Mouse (Mus musculus): ENCODE measurements around the gene Cops6. TPM values are rescaled to one million over a fixed set of nuclear protein-coding genes. Genes with fewer than 3 reads are reported as not detected.

Gene Cops6
- 100 to 1,000 TPM; 199 to 212 (median 207) TPM for polyA plus RNA-seq (2017; shearing (Covaris generic))

GRCm38 (mm10) chr5:138160842-138161665, at the start of gene Cops6:
TSS of gene Cops6 (plus strand) at chr5:138161071.
- peak; percentile 98 for ATAC-seq

- ATAC-seq: peak; percentile 99
Observed at GRCm38 (mm10) chr5:138116255-138117198, 44.3 kb upstream of the Cops6 start, which contains the start of gene Zscan21. TSS of gene Zscan21 (plus strand) at chr5:138116903.

DNA sequence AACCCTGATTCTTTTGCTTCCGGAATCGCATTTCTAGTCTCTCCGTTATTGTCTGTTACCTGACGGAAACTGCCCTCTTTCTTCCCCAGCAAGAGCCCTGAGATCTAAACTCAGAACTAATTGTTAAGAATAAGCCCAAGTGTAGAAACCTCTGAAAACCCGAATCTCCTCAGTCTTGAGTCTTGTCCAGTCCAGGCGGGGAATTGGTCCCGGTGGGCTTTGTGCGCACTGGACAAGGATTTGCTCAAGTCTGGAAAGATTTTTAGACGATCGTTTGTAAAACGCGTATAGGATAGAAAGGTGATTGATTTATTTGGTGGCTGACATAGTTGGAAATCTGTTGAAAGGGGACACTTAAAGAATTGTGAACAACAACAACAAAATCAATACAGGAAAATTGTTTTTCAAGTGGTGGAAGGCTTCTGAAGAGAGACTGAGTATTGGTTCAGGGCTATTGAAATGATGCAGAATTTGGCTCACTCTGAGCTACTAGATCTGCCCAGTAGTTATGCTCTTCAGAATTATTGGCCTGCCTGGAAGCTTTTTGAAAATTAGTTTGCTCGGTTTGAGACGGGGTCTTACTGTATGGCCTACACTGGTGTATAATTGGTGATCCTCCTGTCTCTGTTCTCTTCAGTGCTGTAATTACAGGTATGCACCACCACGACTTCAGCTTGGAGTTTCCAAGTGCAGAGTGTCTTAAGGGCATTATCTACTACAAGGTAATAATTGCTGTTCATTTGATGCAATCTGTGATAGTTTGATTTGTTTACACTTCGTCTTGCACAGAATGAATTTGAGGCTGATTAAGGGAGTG, 43.5 kb upstream of the Cops6 start:
- ATAC-seq: peak; percentile 16

DNA sequence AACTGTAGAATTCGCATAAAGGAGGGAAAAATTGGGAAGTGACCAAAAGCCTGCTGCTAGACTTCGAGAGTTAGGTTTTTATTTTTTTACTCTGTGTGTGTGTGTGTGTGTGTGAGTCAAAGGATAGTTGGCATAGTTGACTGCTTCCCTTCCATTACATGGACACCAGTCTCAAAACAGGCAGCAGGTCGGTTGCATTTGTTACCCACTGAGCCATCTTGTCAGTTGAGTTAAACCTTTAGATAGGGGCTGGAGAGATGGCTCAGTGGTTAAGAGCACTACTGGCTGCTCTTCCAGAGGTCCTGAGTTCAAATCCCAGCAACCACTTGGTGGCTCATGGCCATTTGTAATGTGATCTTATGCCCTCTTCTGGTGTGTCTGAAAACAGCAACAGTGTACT, 42.8 kb upstream of the Cops6 start:
- no peak for ATAC-seq

DNA sequence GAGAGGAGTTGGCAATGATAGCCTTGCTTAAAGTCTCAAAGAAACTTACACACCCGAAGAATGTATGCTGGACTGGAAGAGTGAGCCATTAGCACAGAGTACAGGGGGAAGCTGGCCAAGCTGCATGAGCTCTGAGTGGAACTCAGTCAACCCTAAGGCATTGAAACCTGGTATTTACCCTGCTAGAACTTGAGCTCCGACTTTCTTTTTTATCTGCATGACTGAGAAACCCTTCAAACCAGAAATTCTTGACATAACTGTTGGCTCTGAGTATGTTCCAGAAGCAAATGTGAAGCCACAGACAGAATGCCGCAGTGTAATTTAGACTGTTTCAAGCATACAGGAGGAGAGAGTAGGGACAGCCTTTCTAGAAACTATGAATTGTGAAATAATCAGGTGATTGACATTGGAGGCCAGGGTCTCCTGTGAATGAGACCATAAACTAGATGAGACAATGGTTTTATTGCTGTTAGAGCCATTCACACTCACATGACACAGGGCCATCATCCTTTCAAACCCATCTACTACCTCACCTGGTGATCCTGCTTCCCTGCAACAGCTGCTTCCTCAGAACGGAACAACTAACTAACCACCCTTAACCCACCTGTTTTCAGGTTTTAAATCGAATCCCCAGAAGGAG, 28.3 kb upstream of the Cops6 start:
- ATAC-seq: no peak

- ATAC-seq: no peak
Observed at GRCm38 (mm10) chr5:138137257-138137656, 23.6 kb upstream of the Cops6 start.

GRCm38 (mm10) chr5:138137935-138138549, 22.8 kb upstream of the Cops6 start:
- ATAC-seq: peak; percentile 77

DNA sequence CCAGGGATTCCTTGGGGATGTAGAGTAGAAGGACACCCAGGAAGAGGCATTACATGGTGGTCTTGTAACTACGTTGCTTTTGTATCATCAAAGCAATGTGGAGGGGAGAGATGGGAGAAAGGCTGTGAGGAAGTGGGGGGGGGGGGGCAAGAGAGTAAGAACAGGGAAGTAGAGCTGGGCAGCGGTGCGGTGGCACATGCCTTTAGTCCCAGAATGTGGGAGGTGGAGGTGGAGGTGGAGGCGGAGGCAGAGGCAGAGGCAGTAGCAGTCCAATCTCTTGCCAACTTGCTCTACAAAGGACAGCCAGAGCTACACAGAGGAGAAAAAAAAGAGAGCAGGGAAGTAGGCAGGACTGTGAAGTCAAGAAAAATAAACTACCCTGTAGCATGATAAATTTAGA, 22.3 kb upstream of the Cops6 start:
- ATAC-seq: no peak

GRCm38 (mm10) chr5:138154390-138154789, 6.5 kb upstream of the Cops6 start:
- ATAC-seq: no peak

DNA sequence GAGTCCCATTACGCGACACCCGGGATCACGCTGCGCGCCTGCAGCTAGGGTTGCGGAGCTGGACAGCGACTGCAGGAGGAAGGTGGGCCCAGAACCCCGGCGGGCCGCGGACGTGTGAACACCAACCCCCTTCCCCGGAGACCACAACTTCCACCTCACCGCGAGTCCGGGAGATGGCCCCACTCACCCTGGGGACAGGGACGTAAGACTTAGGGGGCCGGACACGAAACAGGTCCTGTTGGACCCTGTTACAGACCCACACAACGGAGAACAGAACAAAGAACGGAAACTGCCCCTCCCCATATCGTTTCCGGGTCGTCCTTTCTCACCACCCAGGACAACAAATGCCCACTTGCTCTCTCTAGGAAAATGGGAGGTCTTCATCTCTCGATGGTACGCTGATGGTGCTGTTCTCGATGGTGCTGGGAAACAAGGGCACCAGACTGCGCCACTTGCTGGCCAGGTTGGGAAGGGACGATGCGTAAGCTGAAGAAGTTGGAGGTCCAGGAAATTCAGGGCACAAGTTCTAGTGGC, 5.4 kb upstream of the Cops6 start, which contains the start of gene Zfp113:
Zfp113 (minus strand) TSS at position 302 of the 534 bp plus-strand sequence.
- ATAC-seq: peak; percentile 98

DNA sequence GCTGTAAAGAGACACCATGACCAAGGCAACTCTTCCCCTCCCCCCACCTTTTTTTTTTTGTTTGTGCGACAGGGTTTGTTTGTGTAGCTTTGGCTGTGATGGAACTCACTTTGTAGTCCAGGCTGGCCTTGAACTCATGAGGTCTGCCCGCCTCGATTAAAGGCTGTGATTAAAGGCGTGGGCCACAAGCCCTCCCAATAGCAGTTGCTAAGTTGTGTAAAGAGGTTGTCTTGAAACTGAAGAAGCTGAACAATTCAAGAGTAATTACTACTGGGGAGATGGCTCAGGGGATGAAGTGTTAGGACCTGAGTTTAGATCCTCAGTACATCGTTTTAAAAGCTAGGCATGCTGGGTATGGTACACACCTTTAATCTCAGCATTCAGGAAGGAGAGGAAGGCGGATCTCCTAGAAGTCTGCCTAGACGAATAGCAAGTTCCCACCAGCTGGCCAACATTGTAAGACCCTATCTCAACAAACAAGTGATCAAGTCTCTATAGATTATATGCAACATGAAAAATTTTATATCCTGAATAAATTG, 578 bp upstream of the Cops6 start:
- no peak for ATAC-seq

DNA sequence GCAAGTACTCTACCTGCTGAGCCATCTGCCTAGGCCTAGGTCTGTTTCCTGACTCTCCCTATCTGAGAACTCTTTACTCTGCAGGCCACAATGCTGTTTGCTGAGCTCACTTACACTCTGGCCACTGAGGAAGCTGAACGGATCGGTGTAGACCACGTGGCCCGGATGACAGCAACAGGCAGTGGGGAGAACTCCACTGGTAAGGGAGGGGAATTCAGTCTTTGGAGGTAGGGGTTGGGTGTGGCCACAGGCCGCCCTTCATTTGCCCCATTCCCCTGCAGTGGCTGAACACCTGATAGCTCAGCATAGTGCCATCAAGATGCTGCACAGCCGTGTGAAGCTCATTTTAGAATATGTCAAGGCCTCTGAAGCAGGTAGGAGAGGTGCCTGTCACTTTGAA, 2.2 kb downstream of the Cops6 start:
- no peak for ATAC-seq

- no peak for ATAC-seq
Observed at GRCm38 (mm10) chr5:138163610-138164009, 2.7 kb downstream of the Cops6 start.

GRCm38 (mm10) chr5:138165594-138165993, 4.7 kb downstream of the Cops6 start:
- ATAC-seq: no peak

DNA sequence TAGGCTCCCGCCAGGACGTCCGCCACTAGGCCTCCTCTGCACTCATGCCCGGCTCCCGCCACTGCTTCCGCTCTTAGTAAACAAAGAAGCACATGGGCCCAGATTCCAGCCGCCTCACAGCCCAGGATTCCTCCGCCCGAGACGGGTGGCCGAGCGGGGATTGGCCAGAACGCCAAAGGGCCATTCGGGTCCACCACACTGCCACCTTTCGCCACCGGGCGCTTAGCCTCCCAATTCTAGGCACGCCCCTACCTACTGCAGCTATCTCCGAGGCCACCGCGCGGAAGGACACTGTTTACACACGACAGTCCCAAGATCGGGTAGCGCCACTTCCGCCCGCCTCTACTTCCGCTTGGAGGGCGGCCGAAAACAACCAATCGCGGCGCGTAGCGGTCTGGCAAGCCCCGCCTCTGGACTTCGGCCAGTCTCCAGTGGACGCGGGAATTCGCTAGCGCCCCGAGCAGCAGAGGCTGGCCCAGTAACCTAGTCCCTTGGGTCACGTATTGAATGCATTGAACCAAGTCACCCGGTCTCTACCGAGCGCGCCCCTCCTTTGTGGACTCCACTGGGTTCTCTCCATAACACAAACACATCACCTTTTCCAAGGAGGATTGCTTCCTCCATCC, 10.2 kb downstream of the Cops6 start:
- ATAC-seq: peak; percentile 65

DNA sequence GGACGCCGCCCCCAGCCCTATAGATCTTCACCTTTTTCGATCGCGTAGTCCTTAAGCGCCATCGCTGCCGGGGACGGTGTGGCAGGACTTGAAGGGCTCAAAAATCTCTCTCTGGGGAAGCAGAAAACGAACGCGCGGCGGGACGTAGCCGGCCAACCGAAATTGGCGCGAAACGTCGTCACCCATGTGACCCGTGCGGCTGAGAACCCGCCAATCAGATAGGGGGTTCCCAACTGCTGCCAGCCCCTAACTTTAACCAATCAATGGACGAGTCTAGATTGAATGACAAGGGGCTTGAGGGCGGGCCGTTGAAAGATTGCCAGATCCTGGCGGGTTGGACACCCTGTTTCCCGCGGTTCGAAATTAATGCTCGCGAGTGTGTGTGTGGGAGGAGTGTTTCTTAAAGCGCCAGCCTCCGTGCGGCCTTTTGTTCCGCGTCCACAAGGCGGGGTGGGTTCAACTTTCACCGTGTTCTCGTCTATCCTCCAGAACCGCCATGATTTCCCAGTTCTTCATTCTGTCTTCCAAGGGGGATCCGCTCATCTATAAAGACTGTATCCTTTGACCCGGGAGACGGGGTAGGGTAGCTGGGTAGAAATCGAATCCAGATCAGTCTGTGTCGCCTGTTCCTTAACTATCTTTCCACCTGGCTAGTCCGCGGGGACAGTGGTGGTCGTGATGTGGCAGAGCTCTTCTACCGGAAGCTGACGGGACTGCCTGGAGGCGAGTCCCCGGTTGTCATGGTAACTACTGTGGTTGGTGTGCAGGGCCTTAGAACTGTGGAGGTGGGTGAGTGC, 11.0 kb downstream of the Cops6 start, which contains the start of the genes Ap4m1 and Mcm7:
Ap4m1 (plus strand) TSS at position 308 of the 797 bp plus-strand sequence.
Mcm7 (minus strand) TSS at position 728 of the 797 bp plus-strand sequence.
- peak; percentile 93 for ATAC-seq

- ATAC-seq: no peak
Observed at GRCm38 (mm10) chr5:138173217-138173616, 12.3 kb downstream of the Cops6 start.

- peak; percentile 81 for ATAC-seq
Observed at GRCm38 (mm10) chr5:138186950-138187638, 26.2 kb downstream of the Cops6 start, which contains the start of the genes Taf6 and Cnpy4. TSS of gene Taf6 (minus strand) at chr5:138187451. TSS of gene Cnpy4 (plus strand) at chr5:138187485.
